Mouse (Mus musculus): Measurements from ENCODE around the gene Atp2b4.

DNA sequence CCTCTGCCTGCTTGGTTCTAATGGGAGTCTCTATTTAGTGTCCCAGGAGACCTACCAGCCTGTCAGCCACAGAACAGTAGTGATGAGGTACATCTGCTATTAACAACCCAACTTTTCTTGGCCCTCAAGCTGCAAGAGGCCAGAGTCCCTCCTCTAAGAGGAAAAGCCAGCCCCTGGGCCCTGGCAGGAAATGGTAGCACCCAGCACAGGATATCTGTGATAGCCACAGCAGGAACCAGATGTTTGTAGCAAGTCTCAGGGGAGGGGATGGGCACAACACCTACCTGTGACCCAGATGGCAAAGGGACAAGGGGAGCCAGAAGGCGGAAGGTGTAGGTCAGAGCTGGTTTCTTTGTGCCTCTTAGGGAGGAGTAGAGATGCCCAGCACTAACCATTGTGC, 106.0 kb downstream of the Atp2b4 start:
- TF ChIP-seq BHLHE40 (IDR thresholded peaks at IDR 0.05; ENCODE audit: borderline replicate concordance, low read depth, low read length) (no peak), ZNF384 (IDR thresholded peaks at IDR 0.05; ENCODE audit: low read depth, low read length) (no peak), MAX (IDR thresholded peaks at IDR 0.05; ENCODE audit: low read length) (no peak), CTCF (IDR thresholded peaks at IDR 0.05 in 2 of 3, conservative IDR thresholded peaks at IDR 0.05 in 1 of 3; ENCODE audit: control insufficient read depth in 1 of 3, insufficient read depth in 1 of 3, low read depth in 2 of 3, low read length in 3 of 3, poor library complexity in 1 of 3, severe bottlenecking in 1 of 3) (no peak), POLR2A (IDR thresholded peaks at IDR 0.05; ENCODE audit: control insufficient read depth in 1 of 2, insufficient read depth in 1 of 2, low read depth in 1 of 2, low read length in 2 of 2, poor library complexity in 1 of 2) (no peak), MAFK (IDR thresholded peaks at IDR 0.05; ENCODE audit: borderline replicate concordance, low read depth, low read length) (no peak), JUND (IDR thresholded peaks at IDR 0.05; ENCODE audit: low read depth, low read length) (no peak), TCF12 (IDR thresholded peaks at IDR 0.05; ENCODE audit: low read depth, low read length) (no peak), RCOR1 (IDR thresholded peaks at IDR 0.05; ENCODE audit: low read depth, low read length) (no peak)

Data from MEL (cell line).